Mouse (Mus musculus): ENCODE results near the gene Orai1.

DNA sequence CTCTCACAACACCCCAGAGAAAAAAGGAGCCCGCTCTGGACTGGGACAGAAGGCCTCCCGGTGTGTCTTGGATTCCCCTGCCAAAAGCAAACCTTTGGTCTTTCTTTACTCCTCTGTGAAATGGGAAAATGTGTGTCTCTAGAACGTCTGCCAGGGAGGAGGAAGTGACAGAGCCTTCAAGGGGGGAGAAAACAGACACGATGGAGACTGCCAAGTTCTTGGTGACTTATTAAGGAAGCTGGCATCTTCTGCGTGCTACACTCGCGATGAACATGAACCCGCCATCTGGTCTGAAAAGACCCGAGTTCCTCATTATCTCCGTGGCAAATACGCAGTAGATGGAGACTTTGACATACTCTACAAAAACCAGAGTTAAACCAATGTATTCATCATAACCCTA is 49.4 kb upstream of the Orai1 start:
- TF ChIP-seq CTCF (IDR thresholded peaks at IDR 0.05; ENCODE audit: low read depth) (no peak), EP300 (IDR thresholded peaks at IDR 0.05; ENCODE audit: low read depth) (no peak)
